Mouse (Mus musculus) left cerebral cortex, postnatal 10 days (tissue): Measurements from ENCODE around the gene Gsta2. TPM values are rescaled to one million over a fixed set of nuclear protein-coding genes. Genes with fewer than 3 reads are reported as not detected.

Experiments used
- DNase-seq, 2 experiments: peaks; one replicate each; pipeline ENCODE4 v3.0.0; 2021 to 2022; ENCODE audit warnings: low spot score in 2 of 2, mixed read lengths in 1 of 2; ENCODE audit errors: extremely low spot score in 1 of 2
- intact Hi-C: fragments of 180-260 bp; cut with DNase I; formaldehyde crosslinking; loops from one replicate; pipeline ENCODE4 v1.15.1; 2025
- total RNA-seq, 2 experiments: library from RNA; stranded (reverse); gene quantifications; 2 replicates each; pipeline ENCODE4 v1.2.3; 2021

The Gsta2 gene
- not detected for total RNA-seq

- intact Hi-C loops, result loop anchor here (5.0 kb wide), 1 partner anchor 133 kb away; no protein-coding TSS in a partner anchor
- no peak for DNase-seq
Measured at GRCm38 (mm10) chr9:78355611-78356010, at the start of gene Gsta2. Gsta2 (minus strand) TSS chr9:78355788.

DNA sequence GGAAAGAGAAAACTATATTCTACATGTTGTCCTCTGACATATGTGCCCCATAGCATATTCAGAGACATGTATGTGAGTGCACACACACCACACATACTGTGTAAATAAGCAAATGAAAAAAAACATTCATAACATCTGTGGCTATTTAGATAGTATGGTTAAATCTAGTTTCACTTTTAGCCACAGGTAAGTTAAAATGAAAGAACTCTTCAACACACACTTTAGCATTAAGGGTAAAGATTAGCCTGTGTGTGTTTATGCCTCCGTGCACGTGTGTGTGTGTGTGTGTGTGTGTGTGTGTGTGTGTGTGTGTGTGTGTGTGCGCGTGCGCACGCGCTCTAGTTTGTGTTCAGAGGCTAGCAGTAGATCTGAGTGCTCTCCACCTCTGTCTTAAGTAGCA is 46.0 kb upstream of the Gsta2 start:
- intact Hi-C loops, result no loop called here
- DNase-seq, result no peak

DNA sequence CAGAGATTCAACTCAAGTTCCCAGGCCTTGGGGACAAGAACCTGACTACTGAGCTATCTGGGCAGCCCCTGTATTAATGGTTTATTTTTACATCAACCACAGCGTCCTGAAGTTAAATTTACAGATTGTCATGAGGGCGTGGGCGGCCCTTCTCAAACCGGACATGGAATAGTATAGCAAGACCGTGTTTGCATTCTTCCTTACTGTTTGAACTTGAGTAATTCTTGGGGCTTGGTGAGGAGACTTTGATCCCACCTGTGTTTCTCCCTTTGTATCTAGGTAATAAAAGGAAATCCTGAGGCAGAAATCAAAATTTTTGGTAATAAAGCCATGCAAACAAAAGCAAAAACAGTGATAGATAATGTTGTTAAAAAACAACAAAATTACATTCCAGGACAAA is 45.0 kb upstream of the Gsta2 start:
- DNase-seq, result no peak
- intact Hi-C loops, result no loop called here

DNA sequence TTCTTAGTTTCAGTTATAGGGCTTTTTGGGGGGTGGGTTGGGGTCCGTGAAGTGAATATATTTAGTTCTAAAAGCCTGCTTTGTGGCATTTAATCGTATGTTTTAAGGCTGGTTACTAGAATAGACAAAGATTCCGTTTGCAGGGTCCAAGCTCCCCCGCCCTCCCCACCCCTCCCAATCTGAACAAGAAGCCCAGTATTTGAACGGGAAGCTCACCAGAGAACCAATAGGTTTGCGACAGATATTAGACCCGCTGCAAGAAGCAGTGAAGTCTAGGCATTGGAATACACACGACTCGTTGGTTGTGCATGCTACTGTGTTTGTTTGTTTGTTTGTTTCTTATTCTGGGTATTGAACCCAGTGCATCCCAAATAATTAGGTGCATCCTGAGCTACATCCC is 40.9 kb upstream of the Gsta2 start:
- intact Hi-C loops, result no loop called here
- DNase-seq, result no peak

- intact Hi-C loops, result no loop called here
- DNase-seq, result peak; percentile 4 to 67
Measured at GRCm38 (mm10) chr9:78395630-78396351, 40.2 kb upstream of the Gsta2 start, which contains the start of gene Ddx43. Ddx43 (plus strand) TSS chr9:78395777.

DNA sequence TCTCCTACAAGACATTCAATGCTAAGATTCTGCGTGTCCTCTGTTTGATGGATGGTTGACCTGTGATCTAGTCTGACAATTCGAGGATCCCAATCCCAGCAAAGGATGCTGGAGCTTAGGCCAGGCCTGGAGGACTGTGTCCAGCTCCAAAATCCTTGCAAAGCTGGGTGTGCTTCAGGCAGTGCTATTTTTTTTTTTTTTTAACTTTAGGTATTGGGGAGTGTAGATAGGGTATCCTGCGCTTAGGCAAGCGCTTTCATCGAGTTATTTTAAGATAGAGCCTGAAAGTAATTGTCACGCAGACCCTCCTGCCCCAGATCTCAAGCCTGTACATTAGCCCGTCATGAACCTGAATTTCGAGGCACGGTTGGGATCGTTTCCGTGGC is 39.6 kb upstream of the Gsta2 start:
- intact Hi-C loops, result no loop called here
- no peak for DNase-seq

DNA sequence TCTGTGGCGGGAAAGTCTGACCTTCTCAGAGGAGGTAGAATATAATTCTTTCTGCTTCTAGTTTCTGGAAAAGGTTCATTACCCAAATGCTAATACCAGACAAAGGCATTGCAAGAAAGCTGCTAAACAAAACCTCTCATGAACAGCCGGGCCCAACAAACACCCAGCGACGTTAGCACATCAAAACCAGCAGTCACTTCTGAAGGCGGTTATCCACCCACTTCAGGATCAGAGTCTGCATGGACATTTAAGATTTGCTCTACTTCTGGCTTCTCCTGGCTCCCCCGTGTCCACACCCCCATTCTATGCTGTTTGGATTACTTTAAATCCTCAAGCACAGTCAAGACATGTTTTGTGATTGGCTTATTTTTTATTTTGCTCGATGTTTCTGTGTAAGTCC is 39.0 kb upstream of the Gsta2 start:
- intact Hi-C loops, result no loop called here
- DNase-seq, result no peak

DNA sequence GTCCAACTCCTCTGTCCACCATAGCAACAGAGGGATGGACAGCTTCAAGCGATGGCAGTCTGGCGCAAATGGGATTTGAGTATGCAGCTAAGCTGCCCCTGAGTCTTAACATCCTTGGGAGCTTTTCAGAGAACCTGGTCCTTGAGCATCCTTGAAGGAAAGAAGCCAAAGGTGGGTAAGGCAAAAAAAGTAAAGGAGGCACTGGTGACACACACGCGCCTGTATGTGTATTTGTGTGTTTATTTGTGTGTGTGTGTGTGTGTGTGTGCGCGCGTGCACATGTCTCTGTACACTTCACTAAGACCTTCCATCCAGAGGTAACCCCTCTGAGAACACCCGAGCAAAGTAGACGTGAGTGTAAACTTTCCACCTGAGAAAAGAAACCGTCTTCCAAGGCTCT is 38.2 kb upstream of the Gsta2 start:
- intact Hi-C loops, result no loop called here

DNA sequence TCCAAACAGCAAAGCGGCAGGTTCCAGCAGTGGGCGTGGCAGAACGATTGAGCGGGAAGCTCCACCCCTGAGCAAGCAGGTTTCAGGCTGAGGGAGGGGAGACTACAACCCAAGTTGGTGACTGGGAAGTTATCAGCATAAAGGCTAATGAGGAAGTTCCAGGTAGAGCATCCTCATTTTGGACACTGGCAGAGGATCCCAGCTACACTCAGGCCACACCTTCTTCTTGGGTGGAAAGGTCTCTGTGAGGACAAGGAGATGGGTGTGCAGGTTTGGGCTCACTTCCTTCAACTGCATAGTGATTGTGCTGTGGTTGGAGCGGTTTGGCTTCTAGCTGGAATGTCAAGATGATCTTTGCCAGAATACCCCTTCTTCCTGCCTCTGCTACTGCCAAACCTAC is 34.4 kb upstream of the Gsta2 start:
- no peak for DNase-seq
- intact Hi-C loops, result no loop called here

More for the DNA sequence above, 38.2 kb upstream of the Gsta2 start:
- DNase-seq, result no peak

DNA sequence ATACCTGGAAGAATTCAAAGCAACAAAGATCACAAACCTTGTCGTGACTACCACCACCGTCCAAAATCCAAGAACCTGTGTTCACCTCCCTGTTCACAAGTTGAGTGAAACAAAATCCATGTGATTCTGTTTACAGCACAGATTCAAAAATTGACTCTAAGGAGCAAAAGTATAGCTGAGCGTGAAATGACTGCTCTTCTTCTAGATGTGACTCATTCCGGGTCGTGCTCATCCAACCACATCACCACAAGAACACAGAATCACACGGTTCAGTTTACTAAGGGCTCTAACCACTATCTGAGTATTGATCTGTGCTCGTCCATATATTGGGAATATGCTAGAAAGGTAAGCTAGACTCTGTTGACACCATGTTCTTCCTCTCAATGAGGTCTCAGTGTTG is 31.4 kb upstream of the Gsta2 start:
- no peak for DNase-seq
- intact Hi-C loops, result no loop called here

- DNase-seq, result no peak
- intact Hi-C loops, result no loop called here
Measured at GRCm38 (mm10) chr9:78385893-78386292, 30.3 kb upstream of the Gsta2 start.

DNA sequence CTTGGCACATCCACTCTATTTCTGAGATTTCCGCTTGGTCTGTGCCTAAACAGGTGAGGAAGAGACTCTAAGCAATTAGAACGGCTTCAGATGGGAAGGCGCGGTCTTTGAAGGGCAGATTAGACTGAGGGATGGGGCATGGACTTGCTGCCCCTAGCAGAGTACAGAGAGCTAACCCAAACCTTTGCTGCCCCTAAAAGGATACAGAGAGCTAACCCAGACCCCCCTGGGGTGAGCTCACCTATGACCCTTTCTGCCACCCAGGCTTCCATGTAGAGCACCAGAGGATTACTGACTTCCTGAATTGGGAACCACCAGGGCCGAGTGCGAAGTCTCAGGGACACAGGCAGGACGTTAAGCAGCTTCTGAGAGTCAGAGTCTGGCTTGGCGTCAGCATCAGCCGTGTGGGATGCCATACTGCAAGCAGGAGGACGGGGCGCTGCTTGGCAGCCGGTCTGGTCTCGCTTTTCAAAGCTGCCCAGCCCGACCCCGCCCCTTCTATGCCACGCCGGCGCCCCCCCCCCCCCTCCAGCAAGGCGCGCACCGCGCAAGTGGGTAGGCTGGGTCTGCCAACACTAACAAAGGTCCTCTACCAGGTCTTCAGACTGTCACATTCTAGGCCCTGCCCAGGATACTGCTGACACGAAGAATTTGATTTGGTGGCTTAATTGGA is 22.7 kb upstream of the Gsta2 start, which contains the start of gene Ooep:
Ooep (minus strand) TSS at position 613 of the 673 bp plus-strand sequence.
- intact Hi-C loops, result no loop called here
- DNase-seq, result peak; percentile 24 to 65

- intact Hi-C loops, result no loop called here
- no peak for DNase-seq
Measured at GRCm38 (mm10) chr9:78377546-78377945, 22.0 kb upstream of the Gsta2 start.

- DNase-seq, result no peak
- intact Hi-C loops, result no loop called here
Measured at GRCm38 (mm10) chr9:78375486-78375885, 19.9 kb upstream of the Gsta2 start.

DNA sequence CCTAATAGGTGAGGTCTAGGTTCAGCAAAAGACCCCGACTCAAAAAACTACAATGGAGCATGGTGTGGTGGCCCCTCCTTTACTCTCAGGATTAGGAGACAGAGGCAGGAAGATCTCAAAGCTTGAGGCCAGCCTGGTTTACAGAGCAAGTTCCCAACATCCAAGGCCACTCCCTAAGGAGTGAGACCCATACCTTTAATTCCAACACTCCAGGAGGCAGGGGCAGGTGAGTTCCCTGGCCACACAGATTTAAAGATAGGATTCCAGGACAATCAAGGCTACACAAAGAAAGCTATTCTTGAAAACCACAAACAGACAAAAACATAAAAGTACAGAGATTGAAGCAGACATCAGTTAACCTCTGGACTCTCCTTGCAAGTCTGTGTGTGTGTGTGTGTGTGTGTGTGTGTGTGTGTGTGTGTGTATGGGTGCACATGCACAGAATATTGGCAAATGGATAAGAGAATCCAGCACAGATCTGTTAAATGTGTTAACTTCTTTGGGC is 19.3 kb upstream of the Gsta2 start:
- DNase-seq, result no peak
- intact Hi-C loops, result no loop called here

- intact Hi-C loops, result no loop called here
- no peak for DNase-seq
Measured at GRCm38 (mm10) chr9:78374397-78374796, 18.8 kb upstream of the Gsta2 start.

GRCm38 (mm10) chr9:78372827-78373504 is 17.4 kb upstream of the Gsta2 start:
- intact Hi-C loops, result no loop called here
- no peak for DNase-seq

DNA sequence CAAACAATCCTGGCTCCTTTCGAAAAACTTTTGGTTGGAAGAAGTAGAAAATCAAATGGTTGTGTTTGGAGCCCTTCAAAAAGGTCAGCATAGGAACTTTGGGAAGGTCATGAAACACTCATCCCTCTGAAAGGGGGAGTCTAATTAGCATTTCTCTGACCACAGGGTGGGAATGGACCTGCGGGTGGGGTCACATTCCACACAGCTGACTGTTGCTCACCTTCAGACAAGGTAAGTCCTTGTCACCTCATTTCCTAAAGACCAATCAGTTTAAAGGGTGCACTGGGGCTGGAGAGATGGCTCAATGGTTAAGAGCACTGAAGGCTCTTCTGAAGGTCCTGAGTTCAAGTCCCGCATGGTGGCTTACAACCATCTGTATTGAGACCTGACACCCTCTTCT is 15.9 kb upstream of the Gsta2 start:
- no peak for DNase-seq
- intact Hi-C loops, result no loop called here

GRCm38 (mm10) chr9:78369786-78370185 is 14.2 kb upstream of the Gsta2 start:
- no peak for DNase-seq
- intact Hi-C loops, result no loop called here

DNA sequence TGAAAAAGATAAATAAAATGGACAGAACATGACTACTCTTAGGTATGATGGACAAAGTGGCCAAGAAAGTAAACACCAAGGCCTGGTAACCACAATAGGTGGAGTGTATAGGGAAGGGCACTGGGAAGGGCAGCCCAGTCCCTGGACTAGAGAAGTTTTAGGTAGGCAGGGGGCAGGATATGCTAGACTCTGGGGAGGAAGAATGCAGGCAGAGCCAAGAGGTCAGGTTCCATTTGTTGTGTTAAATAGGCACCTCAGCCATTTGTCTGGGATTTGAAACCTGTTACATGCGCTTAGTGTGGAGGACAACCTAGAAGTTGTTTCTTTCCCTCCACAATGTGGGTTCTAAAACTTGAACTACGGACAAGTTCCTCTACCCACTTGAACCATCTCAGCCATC is 13.8 kb upstream of the Gsta2 start:
- intact Hi-C loops, result no loop called here
- DNase-seq, result no peak
